Mouse (Mus musculus) yolk sac, embryonic 10.5 days (tissue): ENCODE results near the gene Tas2r129.
"Not testable (repeated sequence)": the region's sequence is repeated elsewhere in the genome, so short reads cannot be mapped to it uniquely, and the experiment has no call there.

Experiments used
- DNase-seq: peaks from one replicate; pipeline ENCODE4 v3.0.0-alpha.2; 2017; ENCODE audit warnings: low spot score

The Tas2r129 gene

DNA sequence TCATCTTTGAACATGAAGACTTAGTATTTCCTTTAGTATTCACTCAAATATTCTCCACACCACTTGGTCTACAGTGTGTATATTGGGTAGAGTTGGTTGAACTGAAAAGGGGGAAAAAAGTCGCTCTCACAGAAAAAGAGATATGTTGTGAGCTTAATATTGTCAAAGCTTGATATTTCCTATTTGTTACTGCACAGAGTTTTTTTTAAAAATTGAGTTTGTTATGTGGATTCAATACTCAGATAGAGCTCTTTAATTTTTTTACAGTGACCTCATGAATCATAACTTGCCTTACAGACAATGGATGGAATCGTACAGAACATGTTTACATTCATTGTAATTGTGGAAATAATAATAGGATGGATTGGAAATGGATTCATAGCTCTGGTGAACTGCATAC lies at the start of gene Tas2r129:
Gene Tas2r129 (plus strand): TSS at position 301 of the 400 bp plus-strand sequence.
- no peak for DNase-seq

GRCm38 (mm10) chr6:132909351-132909750 lies 41.6 kb upstream of the Tas2r129 start, which contains the start of gene Tas2r125:
TSS of gene Tas2r125 (plus strand) at chr6:132909651.
- no peak for DNase-seq

DNA sequence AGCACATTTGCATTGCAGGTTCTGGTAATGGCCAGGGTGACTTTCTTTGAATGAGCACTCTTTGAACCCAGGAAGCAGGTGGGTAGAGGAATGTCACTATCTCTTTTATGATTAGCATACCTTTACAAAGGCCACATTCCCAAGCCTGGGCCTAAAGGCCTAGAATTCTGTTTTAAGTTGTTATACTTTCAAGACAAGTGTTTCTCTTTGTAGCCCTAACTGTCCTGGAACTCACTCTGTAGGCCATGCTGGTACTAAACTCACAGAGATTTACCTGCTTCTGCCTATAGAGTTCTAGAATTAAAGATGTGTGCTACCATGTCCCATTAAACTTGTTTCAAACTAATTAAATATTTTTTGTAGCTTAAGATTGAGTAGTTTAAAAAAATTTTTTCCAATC lies 9.5 kb upstream of the Tas2r129 start:
- not testable (repeated sequence) for DNase-seq

GRCm38 (mm10) chr6:132957819-132958218 lies 6.9 kb downstream of the Tas2r129 start, which contains the start of gene Tas2r131:
TSS of gene Tas2r131 (minus strand) at chr6:132957919.
- no peak for DNase-seq

DNA sequence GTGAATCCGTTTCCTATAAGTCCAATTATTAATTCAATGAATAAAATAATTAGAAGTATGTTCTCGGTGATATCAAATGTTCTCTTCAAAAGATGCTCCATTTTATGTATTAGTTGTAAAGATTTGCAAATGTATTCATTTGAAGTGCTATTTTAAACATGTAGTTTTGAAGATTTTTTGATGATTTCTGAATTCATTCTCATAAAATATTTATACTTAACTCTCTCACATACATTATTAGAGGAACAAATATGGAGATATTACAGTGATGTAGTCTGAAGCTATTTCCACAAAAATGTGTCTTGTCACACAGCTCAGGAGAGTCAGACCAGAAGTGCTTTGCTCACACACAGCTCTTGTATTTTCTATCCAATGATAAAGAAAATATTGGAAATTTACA lies 30.0 kb downstream of the Tas2r129 start, which contains the start of gene Tas2r109:
Gene Tas2r109 (minus strand): TSS at position 101 of the 400 bp plus-strand sequence.
- no peak for DNase-seq
